ENCODE assay signal across 8 mouse cellular contexts in the genomic region with DNA sequence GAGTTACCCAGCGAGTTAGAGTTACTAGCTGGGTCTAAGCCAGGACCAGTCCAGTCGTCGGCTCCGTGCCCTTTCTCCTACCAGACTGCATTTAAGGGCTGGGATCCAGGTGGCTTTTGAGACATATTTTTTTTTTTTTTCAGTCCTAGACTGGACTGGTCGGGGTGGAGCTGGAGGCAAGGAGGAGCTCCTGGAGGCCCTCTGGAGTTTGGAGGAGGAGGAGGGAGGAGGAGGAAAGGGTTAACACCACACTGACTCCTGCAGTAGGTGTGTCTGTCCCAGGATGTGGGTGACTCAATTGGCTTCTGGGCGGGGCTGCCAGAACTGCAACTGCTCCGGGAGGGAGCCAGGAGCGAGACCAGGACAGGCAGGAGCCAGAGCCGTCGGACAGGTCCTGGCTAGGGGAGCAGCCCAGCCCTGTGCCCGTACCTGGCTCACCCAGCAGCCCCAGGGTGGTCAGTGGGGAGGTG. TPM values are rescaled to one million over a fixed set of nuclear protein-coding genes. Genes with fewer than 3 reads are reported as not detected.
DNase-seq lines count a peak whose midpoint lies in the region; ATAC-seq lines count a peak whose summit lies in the region.

No protein-coding gene starts in this region.

- 18% methylated on average over 11 of the region's 11 CpGs for WGBS in forebrain, embryonic 11.5 days
- 24% methylated on average over 11 of the region's 11 CpGs for WGBS in midbrain, embryonic 11.5 days

- ATAC-seq in forebrain, embryonic 11.5 days (replicated peaks; ENCODE audit: low FRiP score), result peak; percentile 51
- ATAC-seq in midbrain, embryonic 11.5 days (ENCODE audit: low FRiP score), result peak; percentile 47

- no peaks in the 10 kb centered on the region; the same call in 1 of the 2 replicates for H3K4me1 ChIP-seq in forebrain, embryonic 11.5 days (replicated peaks; ENCODE audit: control insufficient read depth, insufficient read depth, low read length)
- H3K4me1 ChIP-seq in midbrain, embryonic 11.5 days (ENCODE audit: control insufficient read depth, insufficient read depth, low read length), result no peaks in the 10 kb centered on the region

- H3K4me3 ChIP-seq in forebrain, embryonic 11.5 days (ENCODE audit: low read depth, low read length), result no peak overlapping the region
- H3K4me3 ChIP-seq in midbrain, embryonic 11.5 days (ENCODE audit: low read depth, low read length), result no peak overlapping the region

- H3K36me3 ChIP-seq in forebrain, embryonic 11.5 days (ENCODE audit: control insufficient read depth, insufficient read depth, low read length), result peaks cover 4% of the 10 kb centered on the region; the same call in 1 of the 2 replicates
- H3K36me3 ChIP-seq in midbrain, embryonic 11.5 days (ENCODE audit: control insufficient read depth, insufficient read depth, low read length), result peaks cover 34% of the 10 kb centered on the region

- H3K27me3 ChIP-seq in forebrain, embryonic 11.5 days (ENCODE audit: control insufficient read depth, insufficient read depth, low read length), result no peaks in the 10 kb centered on the region
- no peaks in the 10 kb centered on the region for H3K27me3 ChIP-seq in midbrain, embryonic 11.5 days (ENCODE audit: control insufficient read depth, insufficient read depth, low read length)

- peak overlapping the region; percentile 17; the same call in 1 of the 2 replicates for H3K9ac ChIP-seq in forebrain, embryonic 11.5 days (ENCODE audit: low read length)
- H3K9ac ChIP-seq in midbrain, embryonic 11.5 days (ENCODE audit: low read length), result no peak overlapping the region

- intact Hi-C loops in heart, postnatal 25 days (cut with DNase I), result no loop called here

- peak overlapping the region; percentile 19; the same call in 1 of the 2 replicates for H3K4me2 ChIP-seq in forebrain, embryonic 11.5 days (ENCODE audit: low read depth, low read length, severe bottlenecking)
- no peak overlapping the region for H3K4me2 ChIP-seq in midbrain, embryonic 11.5 days

- DNase-seq in 416B (ENCODE audit: low read depth) (peak; percentile 63), adipocyte (ENCODE audit: low spot score) (peak; percentile 99)
- no peak for DNase-seq in forebrain, embryonic 11.5 days (ENCODE audit: low spot score)
- DNase-seq in heart, postnatal 25 days (ENCODE audit: low spot score), result peak; percentile 70
- peak; percentile 72 to 79 for DNase-seq in kidney, postnatal 4 days
- DNase-seq in midbrain, embryonic 11.5 days (ENCODE audit: low spot score, missing footprints), result no peak
- peak; percentile 84 for DNase-seq in yolk sac, embryonic 10.5 days (ENCODE audit: low spot score)
- no peak for DNase-seq in left cerebral cortex, adult 8-10 months (ENCODE audit: low spot score in 2 of 2)

- H3K27ac ChIP-seq in forebrain, embryonic 11.5 days (ENCODE audit: low read depth, low read length), result no peak overlapping the region
- H3K27ac ChIP-seq in midbrain, embryonic 11.5 days (ENCODE audit: low read depth, low read length), result no peak overlapping the region

- no peaks in the 10 kb centered on the region for H3K9me3 ChIP-seq in forebrain, embryonic 11.5 days (ENCODE audit: control insufficient read depth, low read length)
- H3K9me3 ChIP-seq in midbrain, embryonic 11.5 days (ENCODE audit: control insufficient read depth, low read length), result no peaks in the 10 kb centered on the region

RNA-seq across cellular contexts. Expression of gene Tnks1bp1, which starts 12.8 kb away (rescaled TPM):
- polyA plus RNA-seq in forebrain, embryonic 11.5 days (2014; fragmentation: Nextera tagmentation; extraction: Ambion mirVana), result 10.0 and 10.2 TPM in 2 replicates
- total RNA-seq in heart, postnatal 25 days (2021), result 10 to 100 TPM; 63.2 to 65.0 TPM
- 8.1 and 9.6 TPM in 2 replicates for polyA plus RNA-seq in midbrain, embryonic 11.5 days (2014; fragmentation: Nextera tagmentation; extraction: Ambion mirVana)
- 100 to 1,000 TPM in 3 of 4 experiments, 10 to 100 TPM in 1; 96.3 to 122 (median 110) TPM for total RNA-seq in left cerebral cortex, adult 8-10 months (2022)

RNA-seq across cellular contexts. Expression of gene P2rx3, which starts 23.4 kb away (rescaled TPM):
- 1.6 and 1.9 TPM in 2 replicates for polyA plus RNA-seq in forebrain, embryonic 11.5 days (2014; fragmentation: Nextera tagmentation; extraction: Ambion mirVana)
- total RNA-seq in heart, postnatal 25 days (2021), result under 1 TPM; 0.26 to 0.42 TPM
- polyA plus RNA-seq in midbrain, embryonic 11.5 days (2014; fragmentation: Nextera tagmentation; extraction: Ambion mirVana), result 2.8 and 3.0 TPM in 2 replicates
- 1 to 10 TPM; 1.7 to 3.3 (median 2.3) TPM for total RNA-seq in left cerebral cortex, adult 8-10 months (2022)

RNA-seq across cellular contexts. Expression of gene Ssrp1, which starts 23.6 kb away (rescaled TPM):
- polyA plus RNA-seq in forebrain, embryonic 11.5 days (2014; fragmentation: Nextera tagmentation; extraction: Ambion mirVana), result 375 and 413 TPM in 2 replicates
- 10 to 100 TPM; 35.5 to 40.8 TPM for total RNA-seq in heart, postnatal 25 days (2021)
- polyA plus RNA-seq in midbrain, embryonic 11.5 days (2014; fragmentation: Nextera tagmentation; extraction: Ambion mirVana), result 345 and 352 TPM in 2 replicates
- 100 to 1,000 TPM in 3 of 4 experiments, 10 to 100 TPM in 1; 99.9 to 112 (median 106) TPM for total RNA-seq in left cerebral cortex, adult 8-10 months (2022)

Comparison
In these comparisons a context has a peak if more than half of its experiments do, and no peak if none do; other contexts are left out.
1. DNase-seq: peak in 416B (single experiment), adipocyte (single experiment), heart, postnatal 25 days (single experiment), kidney, postnatal 4 days (2 of 2) and yolk sac, embryonic 10.5 days (single experiment); none in forebrain, embryonic 11.5 days (single experiment), midbrain, embryonic 11.5 days (single experiment) and left cerebral cortex, adult 8-10 months (0 of 2).